Comparison of ENCODE assay signal across 27 mouse cellular contexts in genomic region chr11:109680934-109681333, GRCm38 (mm10). TPM values are rescaled to one million over a fixed set of nuclear protein-coding genes. Genes with fewer than 3 reads are reported as not detected.
A peak's percentile ranks its signal among the peaks of the same experiment; 100 is the strongest.
DNase-seq lines count a peak whose midpoint lies in the region; ATAC-seq and TF ChIP-seq lines count a peak whose summit lies in the region.
"Had no signal": no experiment of that assay in that cellular context is flagged by ENCODE, and none has a peak within 500 bp of the region (broad histone marks: within the 10 kb centered on the region; RNA-seq: fewer than 3 reads in every experiment).

No protein-coding gene starts in this region.

- no peaks in the 10 kb centered on the region for H3K79me2 ChIP-seq in MEL (ENCODE audit: control insufficient read depth, insufficient read depth, low read length, poor library complexity)

- peak; percentile 91 for DNase-seq in heart, adult 11 months
- DNase-seq in heart, adult 8-10 months (ENCODE audit: low spot score) = no peak
- DNase-seq in MEL (ENCODE audit: low read depth, low spot score) = peak; percentile 81
- DNase-seq in heart, postnatal 14 days = peak; percentile 44 to 48
- no peak for DNase-seq in spleen, postnatal 36 days (ENCODE audit: low spot score in 2 of 2)
- no peak for DNase-seq in thymus, postnatal 36 days
- DNase-seq in layer of hippocampus, postnatal 10 days (ENCODE audit: low spot score in 2 of 2) = no peak
- DNase-seq: adrenal gland, postnatal 25 days; cerebellum, adult 18-20 months; cerebellum, postnatal 10 days; kidney, adult 18-20 months; kidney, postnatal 4 days; layer of hippocampus, postnatal 36 days; lung, adult 2 months had no signal

- TF ChIP-seq RAD21 in MEL (IDR thresholded peaks at IDR 0.05; ENCODE audit: low read depth, low read length) = no peak

- TF ChIP-seq CTCF in MEL (IDR thresholded peaks at IDR 0.05 in 2 of 3, conservative IDR thresholded peaks at IDR 0.05 in 1 of 3; ENCODE audit: control insufficient read depth in 1 of 3, insufficient read depth in 1 of 3, low read depth in 2 of 3, low read length in 3 of 3, poor library complexity in 1 of 3, severe bottlenecking in 1 of 3) = no peak

- no peaks in the 10 kb centered on the region for H3K9me3 ChIP-seq in MEL (replicated peaks; ENCODE audit: insufficient read depth, low read length)
- H3K9me3 ChIP-seq in heart, embryonic 13.5 days = no peaks in the 10 kb centered on the region
- H3K9me3 ChIP-seq: G1E; limb, embryonic 10.5 days; limb, embryonic 15.5 days; midbrain, embryonic 12.5 days; neural tube, embryonic 12.5 days had no signal

- TF ChIP-seq POLR2A in MEL (IDR thresholded peaks at IDR 0.05; ENCODE audit: control insufficient read depth in 1 of 2, insufficient read depth in 1 of 2, low read depth in 1 of 2, low read length in 2 of 2, poor library complexity in 1 of 2) = no peak

- peaks cover 2 to 11% of the 10 kb centered on the region in 2 experiments; a peak in 3 of 4 replicates for H3K4me1 ChIP-seq in MEL (ENCODE audit: control insufficient read depth in 1 of 2, insufficient read depth in 2 of 2, low read length in 2 of 2)
- H3K4me1 ChIP-seq in heart, embryonic 13.5 days = peaks cover 25% of the 10 kb centered on the region
- H3K4me1 ChIP-seq: limb, embryonic 10.5 days; limb, embryonic 15.5 days; midbrain, embryonic 12.5 days; neural tube, embryonic 12.5 days had no signal

- peaks cover 0 to 9% of the 10 kb centered on the region in 2 experiments; a peak in 2 of 4 replicates for H3K36me3 ChIP-seq in MEL (ENCODE audit: control insufficient read depth in 1 of 2, insufficient read depth in 2 of 2, low read length in 2 of 2)
- no peaks in the 10 kb centered on the region for H3K36me3 ChIP-seq in heart, embryonic 13.5 days
- H3K36me3 ChIP-seq: G1E; limb, embryonic 10.5 days; limb, embryonic 15.5 days; midbrain, embryonic 12.5 days; neural tube, embryonic 12.5 days had no signal

- no peak overlapping the region for H3K4me2 ChIP-seq in heart, embryonic 13.5 days
- H3K4me2 ChIP-seq: limb, embryonic 15.5 days; midbrain, embryonic 12.5 days; neural tube, embryonic 12.5 days had no signal

- H3K27ac ChIP-seq in MEL (ENCODE audit: control insufficient read depth, low read depth, low read length) = no peak overlapping the region
- H3K27ac ChIP-seq in heart, embryonic 13.5 days (replicated peaks) = peak overlapping the region; percentile 76
- H3K27ac ChIP-seq: limb, embryonic 10.5 days; limb, embryonic 15.5 days; liver, embryonic 14.5 days; midbrain, embryonic 12.5 days; neural tube, embryonic 12.5 days had no signal

- no peak for ATAC-seq in heart, embryonic 13.5 days (ENCODE audit: extremely low read depth, insufficient number of reproducible peaks, low FRiP score, low TSS enrichment)
- ATAC-seq: forebrain, embryonic 16.5 days; hindbrain, embryonic 16.5 days had no signal

- intact Hi-C loops in heart, postnatal 14 days (cut with DNase I) = no loop called here

- TF ChIP-seq EP300 in MEL (IDR thresholded peaks at IDR 0.05; ENCODE audit: low read depth in 1 of 2, low read length in 2 of 2) = peak; percentile 74 to 78

- WGBS in heart, embryonic 13.5 days = 29% methylated on average over 9 of the region's 9 CpGs

- H3K4me3 ChIP-seq in MEL (ENCODE audit: control insufficient read depth in 1 of 2, insufficient read depth in 1 of 2, low read depth in 2 of 2, low read length in 2 of 2) = no peak overlapping the region
- no peak overlapping the region for H3K4me3 ChIP-seq in heart, embryonic 13.5 days
- H3K4me3 ChIP-seq: erythroblast, embryonic 14.5 days; limb, embryonic 10.5 days; limb, embryonic 15.5 days; midbrain, embryonic 12.5 days; myocyte; neural tube, embryonic 12.5 days had no signal

- no peak overlapping the region for H3K9ac ChIP-seq in MEL (ENCODE audit: control insufficient read depth, low read depth, low read length, poor library complexity, severe bottlenecking)
- no peak overlapping the region for H3K9ac ChIP-seq in heart, embryonic 13.5 days
- H3K9ac ChIP-seq: limb, embryonic 15.5 days; liver, embryonic 14.5 days; midbrain, embryonic 12.5 days; neural tube, embryonic 12.5 days had no signal

- H3K27me3 ChIP-seq in MEL (ENCODE audit: control insufficient read depth in 1 of 2, insufficient read depth in 2 of 2, low read length in 2 of 2) = no peaks in the 10 kb centered on the region; a peak in 1 of 4 replicates
- H3K27me3 ChIP-seq in heart, embryonic 13.5 days (replicated peaks) = no peaks in the 10 kb centered on the region
- H3K27me3 ChIP-seq: limb, embryonic 15.5 days; neural tube, embryonic 12.5 days had no signal

TF ChIP-seq in MEL, 35 proteins besides CTCF, POLR2A, EP300 and RAD21:
- TF ChIP-seq ZNF384 (IDR thresholded peaks at IDR 0.05; ENCODE audit: low read depth, low read length) (no peak), POLR2AphosphoS5 (IDR thresholded peaks at IDR 0.05; ENCODE audit: borderline replicate concordance, low read depth, low read length) (no peak), USF1 (IDR thresholded peaks at IDR 0.05; ENCODE audit: low read depth, low read length) (no peak), POLR2AphosphoS2 (IDR thresholded peaks at IDR 0.05; ENCODE audit: low read length) (no peak), UBTF (IDR thresholded peaks at IDR 0.05; ENCODE audit: borderline replicate concordance, insufficient read depth, low read depth, low read length) (no peak), SIN3A (IDR thresholded peaks at IDR 0.05; ENCODE audit: low read length) (peak; percentile 67; the same call in 1 of the 2 replicates), MXI1 (IDR thresholded peaks at IDR 0.05; ENCODE audit: low read depth, low read length) (peak; percentile 72; the same call in 1 of the 2 replicates), NRF1 (IDR thresholded peaks at IDR 0.05; ENCODE audit: insufficient read depth, low read depth, low read length, poor library complexity, severe bottlenecking) (no peak), CHD2 (IDR thresholded peaks at IDR 0.05; ENCODE audit: low read length) (no peak), MAX (IDR thresholded peaks at IDR 0.05; ENCODE audit: low read length) (peak; percentile 84), MAFK (IDR thresholded peaks at IDR 0.05; ENCODE audit: borderline replicate concordance, low read depth, low read length) (no peak), GATA1 (IDR thresholded peaks at IDR 0.05; ENCODE audit: low read depth, low read length) (peak; percentile 93), ETS1 (IDR thresholded peaks at IDR 0.05; ENCODE audit: low read depth, low read length) (peak; percentile 64), ELF1 (IDR thresholded peaks at IDR 0.05; ENCODE audit: low read depth, low read length) (no peak), SMC3 (IDR thresholded peaks at IDR 0.05; ENCODE audit: low read depth, low read length) (peak; percentile 27), E2F4 (IDR thresholded peaks at IDR 0.05; ENCODE audit: borderline replicate concordance, low read depth, low read length) (no peak), KAT2A (conservative IDR thresholded peaks at IDR 0.05; ENCODE audit: low read depth, low read length) (no peak), GABPA (IDR thresholded peaks at IDR 0.05; ENCODE audit: low read depth, low read length) (no peak), CHD1 (IDR thresholded peaks at IDR 0.05; ENCODE audit: low read depth, low read length) (no peak), JUND (IDR thresholded peaks at IDR 0.05; ENCODE audit: low read depth, low read length) (no peak), RCOR1 (IDR thresholded peaks at IDR 0.05; ENCODE audit: low read depth, low read length) (peak; percentile 71; the same call in 1 of the 2 replicates), ZKSCAN1 (IDR thresholded peaks at IDR 0.05; ENCODE audit: low read depth, low read length) (no peak), TAL1 (IDR thresholded peaks at IDR 0.05; ENCODE audit: low read length) (no peak), ZMIZ1 (IDR thresholded peaks at IDR 0.05; ENCODE audit: low read depth, low read length) (no peak), BHLHE40 (IDR thresholded peaks at IDR 0.05; ENCODE audit: borderline replicate concordance, low read depth, low read length) (no peak), USF2 (IDR thresholded peaks at IDR 0.05; ENCODE audit: borderline replicate concordance in 1 of 2, insufficient read depth in 1 of 2, low read depth in 1 of 2, low read length in 2 of 2) (no peak), MEF2A (IDR thresholded peaks at IDR 0.05; ENCODE audit: extremely low read depth, insufficient replicate concordance, low read depth, low read length, poor library complexity, severe bottlenecking) (no peak), NELFE (IDR thresholded peaks at IDR 0.05; ENCODE audit: low read depth, low read length) (no peak), ZC3H11A (IDR thresholded peaks at IDR 0.05; ENCODE audit: low read depth, low read length) (no peak), MYB (IDR thresholded peaks at IDR 0.05; ENCODE audit: low read depth, low read length) (no peak), TCF12 (IDR thresholded peaks at IDR 0.05; ENCODE audit: low read depth, low read length) (peak; percentile 66; the same call in 1 of the 2 replicates), MAZ (IDR thresholded peaks at IDR 0.05; ENCODE audit: low read depth, low read length) (no peak), HCFC1 (IDR thresholded peaks at IDR 0.05; ENCODE audit: low read depth, low read length) (no peak), TBP (IDR thresholded peaks at IDR 0.05; ENCODE audit: low read depth, low read length) (no peak), MYC (IDR thresholded peaks at IDR 0.05; ENCODE audit: low read depth, low read length) (peak; percentile 78)

RNA-seq across cellular contexts. Expression of gene Prkar1a, which starts 31.7 kb away (rescaled TPM):
- total RNA-seq in heart, adult 8-10 months (2022) = 100 to 1,000 TPM; 347 to 373 (median 363) TPM
- total RNA-seq in MEL (2012; rRNA removed) = 69.6 and 70.2 TPM in 2 replicates
- polyA plus RNA-seq in MEL (2012; ENCODE audit: insufficient read depth in 1 of 2, insufficient read length in 2 of 2, low read depth in 1 of 2, low replicate concordance in 2 of 2, missing spikeins in 1 of 2) = 100 to 1,000 TPM in 1 of 2 experiments, not detected in 1; 152 TPM
- polyA plus RNA-seq in heart, embryonic 13.5 days (2015; fragmentation: Nextera tagmentation; extraction: Ambion mirVana) = 375 and 413 TPM in 2 replicates
- total RNA-seq in heart, postnatal 14 days (2021) = 100 to 1,000 TPM; 365 to 412 TPM
- total RNA-seq in layer of hippocampus, postnatal 10 days (2021) = 100 to 1,000 TPM; 414 to 447 TPM

RNA-seq across cellular contexts. Expression of gene Fam20a, which starts 41.1 kb away (rescaled TPM):
- total RNA-seq in heart, adult 8-10 months (2022) = 1 to 10 TPM; 5.4 to 7.7 (median 5.9) TPM
- not detected in 2 replicates for total RNA-seq in MEL (2012; rRNA removed)
- not detected for polyA plus RNA-seq in MEL (2012; ENCODE audit: insufficient read depth in 1 of 2, insufficient read length in 2 of 2, low read depth in 1 of 2, low replicate concordance in 2 of 2, missing spikeins in 1 of 2)
- polyA plus RNA-seq in heart, embryonic 13.5 days (2015; fragmentation: Nextera tagmentation; extraction: Ambion mirVana) = 1.6 and 2.3 TPM in 2 replicates
- 1 to 10 TPM; 5.5 to 5.7 TPM for total RNA-seq in heart, postnatal 14 days (2021)
- 10 to 100 TPM; 16.1 to 18.9 TPM for total RNA-seq in layer of hippocampus, postnatal 10 days (2021)
- total RNA-seq: common myeloid progenitor, adult 5-6 weeks; granulocyte monocyte progenitor cell, adult 5-6 weeks had no signal
- polyA plus RNA-seq: erythroblast, embryonic 14.5 days; G1E had no signal

Comparison
In these comparisons a context has a peak if more than half of its experiments do, and no peak if none do; other contexts are left out.
1. DNase-seq: peak in heart, adult 11 months (single experiment), MEL (single experiment) and heart, postnatal 14 days (2 of 2); none in heart, adult 8-10 months (single experiment), spleen, postnatal 36 days (0 of 2), thymus, postnatal 36 days (0 of 2) and layer of hippocampus, postnatal 10 days (0 of 2).